Mouse (Mus musculus): Measurements from ENCODE around the gene Cyp24a1.

Cyp24a1 gene

GRCm38 (mm10) chr2:170436204-170436603 lies 60.7 kb downstream of the Cyp24a1 start:
- DNase-seq = no peak

All from B cell, adult 2 months (primary cell).